Mouse (Mus musculus) MEL (cell line): ENCODE results near the gene Syce3. TPM values are rescaled to one million over a fixed set of nuclear protein-coding genes. Genes with fewer than 3 reads are reported as not detected.
"Not testable (repeated sequence)": the region's sequence is repeated elsewhere in the genome, so short reads cannot be mapped to it uniquely, and the experiment has no call there.

ENCODE experiments used
- DNase-seq: peaks from one replicate; pipeline ENCODE4 v3.0.0; 2011; ENCODE audit warnings: low read depth, low spot score
- H3K27ac ChIP-seq: 2 replicates; pipeline ENCODE4 v1.5.1; 2012; ENCODE audit warnings: low read depth, mild to moderate bottlenecking, control low read depth, low read length, moderate library complexity; ENCODE audit not compliant: control insufficient read depth
- H3K27me3 ChIP-seq, 2 experiments: fragments of 150-350 bp in 1 of 2; sonication (generic) in 1 of 2; 2 replicates each; pipeline ENCODE4 v1.6.1; 2012; ENCODE audit warnings: low read length in 2 of 2, mild to moderate bottlenecking in 2 of 2, improper control_type of control experiment in 1 of 2, moderate library complexity in 1 of 2; ENCODE audit not compliant: insufficient read depth in 2 of 2, control insufficient read depth in 1 of 2
- H3K36me3 ChIP-seq, 2 experiments: 2 replicates each; pipeline ENCODE4 v1.6.1; 2012 to 2014; ENCODE audit warnings: low read length in 2 of 2, improper control_type of control experiment in 1 of 2, inconsistent platforms in 1 of 2, mild to moderate bottlenecking in 1 of 2; ENCODE audit not compliant: insufficient read depth in 2 of 2, control insufficient read depth in 1 of 2
- H3K4me1 ChIP-seq, 2 experiments: fragments of 150-350 bp in 1 of 2; sonication (generic) in 1 of 2; 2 replicates each; pipeline ENCODE4 v1.6.1; 2012; ENCODE audit warnings: low read length in 2 of 2, improper control_type of control experiment in 1 of 2, mild to moderate bottlenecking in 1 of 2; ENCODE audit not compliant: insufficient read depth in 2 of 2, control insufficient read depth in 1 of 2
- H3K4me3 ChIP-seq, 2 experiments: fragments of 150-350 bp in 1 of 2; sonication (generic) in 1 of 2; 2 replicates each; pipeline ENCODE4 v1.5.1; 2012; ENCODE audit warnings: low read depth in 2 of 2, low read length in 2 of 2, mild to moderate bottlenecking in 2 of 2, moderate library complexity in 2 of 2, control low read depth in 1 of 2, improper control_type of control experiment in 1 of 2; ENCODE audit not compliant: control insufficient read depth in 1 of 2, insufficient read depth in 1 of 2
- H3K79me2 ChIP-seq: 2 replicates; pipeline ENCODE4 v1.6.1; 2012; ENCODE audit warnings: mild to moderate bottlenecking, low read length, moderate library complexity; ENCODE audit not compliant: control insufficient read depth, poor library complexity, insufficient read depth
- H3K9ac ChIP-seq: 2 replicates; pipeline ENCODE4 v1.6.1; 2012; ENCODE audit warnings: low read depth, mild to moderate bottlenecking, control low read depth, low read length, moderate library complexity; ENCODE audit not compliant: control insufficient read depth, poor library complexity, severe bottlenecking
- H3K9me3 ChIP-seq: fragments of 150-350 bp; sonication (generic); replicated peaks from 2 replicates; pipeline ENCODE4 v1.6.1; 2012; ENCODE audit warnings: mild to moderate bottlenecking, low read length, improper control_type of control experiment, moderate library complexity; ENCODE audit not compliant: insufficient read depth
- BHLHE40 ChIP-seq: IDR thresholded peaks from 2 replicates; pipeline ENCODE4 v1.6.1; 2012; ENCODE audit warnings: low read depth, mild to moderate bottlenecking, inconsistent platforms, low read length, improper control_type of control experiment, borderline replicate concordance
- CHD1 ChIP-seq: IDR thresholded peaks from 2 replicates; pipeline ENCODE4 v1.6.1; 2012; ENCODE audit warnings: low read depth, mild to moderate bottlenecking, inconsistent platforms, low read length, improper control_type of control experiment
- CTCF ChIP-seq, 3 experiments: IDR thresholded peaks in 2 of 3; conservative IDR thresholded peaks in 1 of 3; 2 replicates each; pipeline ENCODE4 v1.5.1; 2011 to 2012; ENCODE audit warnings: low read length in 3 of 3, low read depth in 2 of 3, mild to moderate bottlenecking in 2 of 3, improper control_type of control experiment in 1 of 3, inconsistent platforms in 1 of 3, mixed read lengths in 1 of 3, moderate library complexity in 1 of 3; ENCODE audit not compliant: control insufficient read depth in 1 of 3, insufficient read depth in 1 of 3, poor library complexity in 1 of 3, severe bottlenecking in 1 of 3
- E2F4 ChIP-seq: IDR thresholded peaks from 2 replicates; pipeline ENCODE4 v1.6.1; 2011; ENCODE audit warnings: low read depth, low read length, improper control_type of control experiment, borderline replicate concordance
- ELF1 ChIP-seq: IDR thresholded peaks from 2 replicates; pipeline ENCODE4 v1.6.1; 2014; ENCODE audit warnings: low read depth, mild to moderate bottlenecking, inconsistent platforms, low read length, improper control_type of control experiment, moderate library complexity
- ETS1 ChIP-seq: IDR thresholded peaks from 2 replicates; pipeline ENCODE4 v1.6.1; 2012; ENCODE audit warnings: low read depth, mild to moderate bottlenecking, inconsistent platforms, low read length, improper control_type of control experiment, moderate library complexity
- GATA1 ChIP-seq: IDR thresholded peaks from 2 replicates; pipeline ENCODE4 v1.6.1; 2011; ENCODE audit warnings: low read depth, low read length, improper control_type of control experiment
- JUND ChIP-seq: IDR thresholded peaks from 2 replicates; pipeline ENCODE4 v1.6.1; 2011; ENCODE audit warnings: low read depth, mild to moderate bottlenecking, improper control_type of control experiment, low read length
- MAX ChIP-seq: IDR thresholded peaks from 2 replicates; pipeline ENCODE4 v1.6.1; 2011; ENCODE audit warnings: low read length, improper control_type of control experiment
- MAZ ChIP-seq: IDR thresholded peaks from 2 replicates; pipeline ENCODE4 v1.6.1; 2012; ENCODE audit warnings: low read depth, mild to moderate bottlenecking, inconsistent platforms, low read length, improper control_type of control experiment
- MEF2A ChIP-seq: IDR thresholded peaks from 2 replicates; pipeline ENCODE4 v1.6.1; 2014; ENCODE audit warnings: low read depth, mild to moderate bottlenecking, inconsistent platforms, low read length, improper control_type of control experiment; ENCODE audit not compliant: poor library complexity, insufficient replicate concordance, severe bottlenecking; ENCODE audit errors: extremely low read depth
- MXI1 ChIP-seq: IDR thresholded peaks from 2 replicates; pipeline ENCODE4 v1.6.1; 2011; ENCODE audit warnings: mild to moderate bottlenecking, low read depth, low read length, improper control_type of control experiment
- MYB ChIP-seq: IDR thresholded peaks from 2 replicates; pipeline ENCODE4 v1.6.1; 2011; ENCODE audit warnings: mild to moderate bottlenecking, low read depth, low read length, improper control_type of control experiment
- MYC ChIP-seq: IDR thresholded peaks from 2 replicates; pipeline ENCODE4 v1.6.1; 2011; ENCODE audit warnings: low read depth, mild to moderate bottlenecking, low read length, improper control_type of control experiment, moderate library complexity
- NELFE ChIP-seq: IDR thresholded peaks from 2 replicates; pipeline ENCODE4 v1.6.1; 2011; ENCODE audit warnings: low read depth, low read length, improper control_type of control experiment
- NRF1 ChIP-seq: IDR thresholded peaks from 2 replicates; pipeline ENCODE4 v1.6.1; 2014; ENCODE audit warnings: low read depth, mild to moderate bottlenecking, inconsistent platforms, low read length, improper control_type of control experiment, moderate library complexity; ENCODE audit not compliant: poor library complexity, insufficient read depth, severe bottlenecking
- POLR2A ChIP-seq, 2 experiments: IDR thresholded peaks; 2 replicates each; pipeline ENCODE4 v1.6.1; 2011 to 2012; ENCODE audit warnings: low read length in 2 of 2, mild to moderate bottlenecking in 2 of 2, control low read depth in 1 of 2, improper control_type of control experiment in 1 of 2, low read depth in 1 of 2, moderate library complexity in 1 of 2; ENCODE audit not compliant: control insufficient read depth in 1 of 2, insufficient read depth in 1 of 2, poor library complexity in 1 of 2
- POLR2AphosphoS5 ChIP-seq: IDR thresholded peaks from 2 replicates; pipeline ENCODE4 v1.6.1; 2012; ENCODE audit warnings: low read depth, borderline replicate concordance, mild to moderate bottlenecking, inconsistent platforms, low read length, moderate library complexity, mixed read lengths
- RAD21 ChIP-seq: IDR thresholded peaks from 2 replicates; pipeline ENCODE4 v1.6.1; 2011; ENCODE audit warnings: mild to moderate bottlenecking, low read depth, low read length, improper control_type of control experiment
- RCOR1 ChIP-seq: IDR thresholded peaks from 2 replicates; pipeline ENCODE4 v1.6.1; 2012; ENCODE audit warnings: low read depth, mild to moderate bottlenecking, inconsistent platforms, low read length, improper control_type of control experiment
- SIN3A ChIP-seq: IDR thresholded peaks from 2 replicates; pipeline ENCODE4 v1.6.1; 2012; ENCODE audit warnings: low read length, improper control_type of control experiment, inconsistent platforms
- SMC3 ChIP-seq: IDR thresholded peaks from 2 replicates; pipeline ENCODE4 v1.6.1; 2011; ENCODE audit warnings: low read depth, low read length, improper control_type of control experiment
- TAL1 ChIP-seq: IDR thresholded peaks from 2 replicates; pipeline ENCODE4 v1.6.1; 2012; ENCODE audit warnings: mild to moderate bottlenecking, inconsistent platforms, low read length, moderate library complexity, mixed read lengths
- TBP ChIP-seq: IDR thresholded peaks from 2 replicates; pipeline ENCODE4 v1.8.0; 2011; ENCODE audit warnings: low read depth, low read length, improper control_type of control experiment
- TCF12 ChIP-seq: IDR thresholded peaks from 2 replicates; pipeline ENCODE4 v1.6.1; 2014; ENCODE audit warnings: low read depth, mild to moderate bottlenecking, inconsistent platforms, low read length, improper control_type of control experiment, moderate library complexity
- ZC3H11A ChIP-seq: IDR thresholded peaks from 2 replicates; pipeline ENCODE4 v1.6.1; 2012; ENCODE audit warnings: low read depth, mild to moderate bottlenecking, inconsistent platforms, low read length, improper control_type of control experiment
- ZKSCAN1 ChIP-seq: IDR thresholded peaks from 2 replicates; pipeline ENCODE4 v1.6.1; 2012; ENCODE audit warnings: low read depth, mild to moderate bottlenecking, inconsistent platforms, low read length, improper control_type of control experiment, moderate library complexity
- ZNF384 ChIP-seq: IDR thresholded peaks from 2 replicates; pipeline ENCODE4 v1.6.1; 2012; ENCODE audit warnings: low read depth, mild to moderate bottlenecking, inconsistent platforms, low read length, improper control_type of control experiment
- polyA plus RNA-seq, 2 experiments: library from polyadenylated mRNA; stranded (reverse) in 1 of 2; unstranded in 1 of 2; fragments of >175 nt in 1 of 2; fragments of >200 nt in 1 of 2; gene quantifications; 2 replicates each; pipeline versions ENCODE4 v1.2.1 to v1.2.4; 2012; ENCODE audit warnings: low replicate concordance in 2 of 2, low read depth in 1 of 2; ENCODE audit not compliant: insufficient read length in 2 of 2, insufficient read depth in 1 of 2, missing spikeins in 1 of 2
- total RNA-seq: library from RNA; depleted of rRNA; stranded (reverse); fragments of 300-350 nt; gene quantifications from 2 replicates; pipeline ENCODE4 v1.2.3, GENCODE M21; 2012

Gene Syce3
- total and polyA plus RNA-seq, 3 experiments = 1.4 to 1.5 TPM; not detected in 1

- H3K27me3 ChIP-seq, H3K79me2 ChIP-seq, H3K9ac ChIP-seq, H3K9me3 ChIP-seq, H3K4me1 ChIP-seq, H3K27ac ChIP-seq, H3K36me3 ChIP-seq: not testable (repeated sequence)
- peak overlapping the region; percentile 15 to 84; a peak in 3 of 4 replicates for H3K4me3 ChIP-seq
- DNase-seq = peak; percentile 51
- TF ChIP-seq CTCF (IDR thresholded peaks at IDR 0.05 in 2 of 3, conservative IDR thresholded peaks at IDR 0.05 in 1 of 3; ENCODE audit: control insufficient read depth in 1 of 3, insufficient read depth in 1 of 3, low read depth in 2 of 3, low read length in 3 of 3, poor library complexity in 1 of 3, severe bottlenecking in 1 of 3) (0 out of 6 replicates have a peak, but pooled peaks of 1 of the 3 experiments have one; percentile 3), ZNF384 (peak; percentile 85)
These were observed 20.5 kb upstream of the Syce3 start for GRCm38 (mm10) chr15:89430771-89431170.

GRCm38 (mm10) chr15:89430341-89430740, 20.0 kb upstream of the Syce3 start:
- H3K9ac ChIP-seq = peak overlapping the region; percentile 88
- H3K4me3 ChIP-seq = peak overlapping the region; percentile 75 to 84
- H3K27me3 ChIP-seq = no peaks in the 10 kb centered on the region
- H3K36me3 ChIP-seq = peaks cover 0 to 5% of the 10 kb centered on the region in 2 experiments; a peak in 2 of 4 replicates
- no peak for TF ChIP-seq TCF12
- TF ChIP-seq MAZ = no peak
- no peak for TF ChIP-seq MXI1
- 0 out of 2 replicates have a peak, but pooled peaks have one; percentile 70 for TF ChIP-seq MYC
- TF ChIP-seq MYB = no peak
- no peak for TF ChIP-seq SMC3
- TF ChIP-seq TAL1 = no peak
- no peak for TF ChIP-seq GATA1
- TF ChIP-seq BHLHE40 = no peak
- no peak for TF ChIP-seq JUND
- TF ChIP-seq CHD1 = no peak
- TF ChIP-seq MAX = no peak
- TF ChIP-seq SIN3A = no peak
- no peak for TF ChIP-seq ZNF384
- no peak for TF ChIP-seq MEF2A
- peak; percentile 12 for TF ChIP-seq RAD21
- peak; percentile 39; the same call in 1 of the 2 replicates for TF ChIP-seq E2F4
- no peak for TF ChIP-seq ZC3H11A
- TF ChIP-seq POLR2AphosphoS5 = no peak
- TF ChIP-seq ETS1 = no peak
- no peak for TF ChIP-seq POLR2A (IDR thresholded peaks at IDR 0.05; ENCODE audit: control insufficient read depth in 1 of 2, insufficient read depth in 1 of 2, low read depth in 1 of 2, low read length in 2 of 2, poor library complexity in 1 of 2)
- TF ChIP-seq CTCF (IDR thresholded peaks at IDR 0.05 in 2 of 3, conservative IDR thresholded peaks at IDR 0.05 in 1 of 3; ENCODE audit: control insufficient read depth in 1 of 3, insufficient read depth in 1 of 3, low read depth in 2 of 3, low read length in 3 of 3, poor library complexity in 1 of 3, severe bottlenecking in 1 of 3) = peak in 2 of 3 experiments; percentile 17 to 27; a peak in 2 of 6 replicates
- no peak for TF ChIP-seq ZKSCAN1
- TF ChIP-seq NELFE = no peak
- no peak for TF ChIP-seq ELF1
- no peak for TF ChIP-seq RCOR1
- no peak for TF ChIP-seq NRF1
- no peak; the same call in 1 of the 2 replicates for TF ChIP-seq TBP
- H3K9me3 ChIP-seq = no peaks in the 10 kb centered on the region
- peaks cover 0 to 9% of the 10 kb centered on the region in 2 experiments; a peak in 1 of 4 replicates for H3K4me1 ChIP-seq
- no peaks in the 10 kb centered on the region; the same call in 1 of the 2 replicates for H3K79me2 ChIP-seq
- H3K27ac ChIP-seq = peak overlapping the region; percentile 94
- DNase-seq = peak; percentile 70
